Mouse (Mus musculus): ENCODE results near the gene Cyp2d26. TPM values are rescaled to one million over a fixed set of nuclear protein-coding genes. Genes with fewer than 3 reads are reported as not detected.

The Cyp2d26 gene
- total and polyA plus RNA-seq, 2 experiments from 2014 or later: not detected

GRCm38 (mm10) chr15:82765943-82766342, 28.2 kb downstream of the Cyp2d26 start:
- H3K9me3 ChIP-seq (ENCODE audit: low read length): no peaks in the 10 kb centered on the region
- H3K36me3 ChIP-seq (ENCODE audit: insufficient read depth, low read length): no peaks in the 10 kb centered on the region
- no peak overlapping the region for H3K4me2 ChIP-seq (ENCODE audit: low read depth, low read length)
- no peaks in the 10 kb centered on the region for H3K4me1 ChIP-seq (ENCODE audit: insufficient read depth, low read length)
- no peaks in the 10 kb centered on the region for H3K27me3 ChIP-seq (ENCODE audit: insufficient read depth, low read length)
- ATAC-seq (no peak), DNase-seq (ENCODE audit: low spot score) (no peak)
- H3K4me3 ChIP-seq (ENCODE audit: low read length): no peak overlapping the region
- TF ChIP-seq CTCF (IDR thresholded peaks at IDR 0.05; ENCODE audit: low read depth): no peak
- H3K27ac ChIP-seq: no peak overlapping the region
- no peak overlapping the region for H3K9ac ChIP-seq (replicated peaks; ENCODE audit: low read length)
- 87% methylated on average over 2 of the region's 2 CpGs for WGBS

DNA sequence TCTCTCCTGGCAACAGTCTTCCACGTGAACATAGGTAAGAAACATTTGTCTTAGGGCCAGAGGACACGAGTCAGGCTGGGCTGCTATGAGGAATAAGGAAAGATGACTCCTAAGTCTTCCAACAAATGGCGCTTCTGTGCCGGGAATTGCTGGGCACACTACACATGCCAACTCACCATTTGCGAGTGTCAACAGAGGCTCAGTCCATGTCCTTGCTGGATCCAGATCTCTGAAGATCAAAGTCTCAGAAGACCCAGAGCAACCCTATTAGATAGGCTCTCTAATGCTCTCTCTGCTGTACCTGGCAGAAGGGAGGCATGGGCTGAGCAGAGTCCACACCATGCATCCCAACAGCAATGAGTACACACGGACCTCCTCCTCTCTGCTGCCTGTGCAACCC, 29.2 kb downstream of the Cyp2d26 start:
- Histone ChIP-seq H3K36me3 (ENCODE audit: insufficient read depth, low read length) (no peaks in the 10 kb centered on the region), H3K9ac (replicated peaks; ENCODE audit: low read length) (no peak overlapping the region), H3K4me2 (ENCODE audit: low read depth, low read length) (no peak overlapping the region), H3K27me3 (ENCODE audit: insufficient read depth, low read length) (no peaks in the 10 kb centered on the region), H3K4me1 (ENCODE audit: insufficient read depth, low read length) (no peaks in the 10 kb centered on the region), H3K9me3 (ENCODE audit: low read length) (no peaks in the 10 kb centered on the region), H3K4me3 (ENCODE audit: low read length) (no peak overlapping the region), H3K27ac (no peak overlapping the region)
- ATAC-seq (no peak), DNase-seq (ENCODE audit: low spot score) (no peak)
- WGBS: 86% methylated on average over 6 of the region's 6 CpGs
- no peak for TF ChIP-seq CTCF (IDR thresholded peaks at IDR 0.05; ENCODE audit: low read depth)

DNA sequence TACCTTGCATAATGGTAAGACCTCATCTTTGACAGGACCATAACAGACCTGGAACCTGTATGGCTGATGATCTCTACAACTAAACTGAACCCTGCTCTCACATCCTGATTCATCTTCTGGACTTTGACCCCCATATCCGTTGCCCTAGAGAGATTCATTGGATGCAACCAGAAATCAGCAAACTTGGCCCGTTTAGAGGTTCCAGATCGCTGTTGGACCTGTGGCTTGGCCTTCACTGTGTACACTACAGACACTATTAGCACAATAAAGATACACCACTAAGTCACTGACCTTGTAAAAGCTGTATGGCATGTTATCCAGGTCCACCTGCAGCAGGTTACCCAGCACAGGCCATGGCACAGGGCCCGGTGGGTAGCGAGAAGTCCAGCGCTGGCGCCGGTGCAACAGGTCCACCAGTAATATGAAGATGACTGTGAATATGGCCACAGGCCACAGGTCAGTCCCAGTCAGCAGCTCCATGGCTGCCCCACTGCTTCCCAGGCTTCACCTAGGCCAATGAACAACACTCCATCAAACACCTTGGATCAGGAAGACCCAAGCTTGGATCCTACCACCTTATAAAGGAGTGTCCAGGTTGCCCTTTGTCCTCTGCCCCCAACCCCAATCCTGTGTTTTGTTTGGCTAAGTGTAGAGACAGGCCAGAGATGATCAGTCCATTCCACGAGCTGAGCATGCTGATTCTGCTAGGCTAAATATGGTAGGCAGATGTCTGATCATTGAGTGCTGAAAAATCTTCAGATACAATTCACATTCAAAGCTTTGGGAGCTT, 30.3 kb downstream of the Cyp2d26 start, which contains the start of gene Cyp2d40:
Gene Cyp2d40 (minus strand): TSS at position 553 of the 790 bp plus-strand sequence.
- Histone ChIP-seq H3K27me3 (ENCODE audit: insufficient read depth, low read length) (no peaks in the 10 kb centered on the region), H3K4me1 (ENCODE audit: insufficient read depth, low read length) (no peaks in the 10 kb centered on the region), H3K4me3 (ENCODE audit: low read length) (no peak within 1 kb of the TSS), H3K36me3 (ENCODE audit: insufficient read depth, low read length) (no peaks in the 10 kb centered on the region), H3K27ac (no peak within 1 kb of the TSS), H3K4me2 (ENCODE audit: low read depth, low read length) (no peak within 1 kb of the TSS), H3K9me3 (ENCODE audit: low read length) (no peaks in the 10 kb centered on the region), H3K9ac (replicated peaks; ENCODE audit: low read length) (no peak within 1 kb of the TSS)
- WGBS: 93% methylated on average over 9 of the region's 9 CpGs
- TF ChIP-seq CTCF (IDR thresholded peaks at IDR 0.05; ENCODE audit: low read depth): no peak
- ATAC-seq: no peak
- DNase-seq (ENCODE audit: low spot score): no peak

DNA sequence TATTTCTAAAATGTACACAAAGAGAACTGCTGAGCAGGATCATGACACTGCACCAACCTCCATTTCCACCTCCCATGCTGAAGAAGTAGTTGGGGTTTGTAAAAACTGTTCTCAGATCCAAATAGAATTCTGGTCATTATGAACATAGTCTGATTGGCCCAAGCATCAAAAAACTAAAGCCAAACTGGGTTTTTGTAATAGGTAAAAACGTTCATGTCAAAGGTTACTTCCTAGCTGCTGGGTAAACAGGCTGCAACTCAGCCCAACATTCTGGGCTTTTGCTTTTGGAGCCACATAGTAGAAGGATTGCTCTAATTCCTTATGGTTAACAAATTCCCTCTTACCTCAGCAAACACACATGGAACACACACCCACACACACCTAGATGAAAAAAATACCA, 46.0 kb downstream of the Cyp2d26 start:
- H3K27ac ChIP-seq: no peak overlapping the region
- 37% methylated on average over 1 of the region's 1 CpGs for WGBS
- no peak overlapping the region for H3K4me2 ChIP-seq (ENCODE audit: low read depth, low read length)
- no peak for DNase-seq (ENCODE audit: low spot score)
- no peak for TF ChIP-seq CTCF (IDR thresholded peaks at IDR 0.05; ENCODE audit: low read depth)
- no peak for ATAC-seq
- H3K4me1 ChIP-seq (ENCODE audit: insufficient read depth, low read length): no peaks in the 10 kb centered on the region
- H3K27me3 ChIP-seq (ENCODE audit: insufficient read depth, low read length): no peaks in the 10 kb centered on the region
- no peaks in the 10 kb centered on the region for H3K9me3 ChIP-seq (ENCODE audit: low read length)
- no peak overlapping the region for H3K9ac ChIP-seq (replicated peaks; ENCODE audit: low read length)
- no peaks in the 10 kb centered on the region for H3K36me3 ChIP-seq (ENCODE audit: insufficient read depth, low read length)
- no peak overlapping the region for H3K4me3 ChIP-seq (ENCODE audit: low read length)

- no peak for ATAC-seq
- no peak overlapping the region for H3K4me3 ChIP-seq (ENCODE audit: low read length)
- 62% methylated on average over 1 of the region's 1 CpGs for WGBS
These were observed 46.6 kb downstream of the Cyp2d26 start for GRCm38 (mm10) chr15:82747516-82747915.

More at GRCm38 (mm10) chr15:82747516-82747915, 46.6 kb downstream of the Cyp2d26 start:
- H3K4me2 ChIP-seq (ENCODE audit: low read depth, low read length): no peak overlapping the region
- no peak for TF ChIP-seq CTCF (IDR thresholded peaks at IDR 0.05; ENCODE audit: low read depth)
- no peaks in the 10 kb centered on the region for H3K4me1 ChIP-seq (ENCODE audit: insufficient read depth, low read length)
- no peak for DNase-seq (ENCODE audit: low spot score)
- no peaks in the 10 kb centered on the region for H3K27me3 ChIP-seq (ENCODE audit: insufficient read depth, low read length)
- no peak overlapping the region for H3K9ac ChIP-seq (replicated peaks; ENCODE audit: low read length)
- H3K9me3 ChIP-seq (ENCODE audit: low read length): no peaks in the 10 kb centered on the region
- no peaks in the 10 kb centered on the region for H3K36me3 ChIP-seq (ENCODE audit: insufficient read depth, low read length)
- H3K27ac ChIP-seq: no peak overlapping the region

Small RNAs within 50 kb of the gene (microRNA-seq; reads per million reads assigned to microRNA genes)
- gene Gm27618: 0 reads per million in 2 experiments

Other genes starting within 250 kb of the Cyp2d26 start
- not detected in 2 replicates for gene Cyp2d12, start 239.2 kb downstream of the Cyp2d26 start, total RNA-seq (2014; rRNA removed)
- not detected in 2 replicates for gene Cyp2d12, start 239.2 kb downstream of the Cyp2d26 start, polyA plus RNA-seq (2015; fragmentation: Nextera tagmentation; extraction: Ambion mirVana)
- gene Cyp2d34, start 173.3 kb downstream of the Cyp2d26 start, total RNA-seq (2014; rRNA removed): not detected in 2 replicates
- not detected in 2 replicates for gene Cyp2d34, start 173.3 kb downstream of the Cyp2d26 start, polyA plus RNA-seq (2015; fragmentation: Nextera tagmentation; extraction: Ambion mirVana)
- gene Cyp2d40, start 30.1 kb downstream of the Cyp2d26 start, total RNA-seq (2014; rRNA removed): not detected in 2 replicates
- not detected in 2 replicates for gene Cyp2d40, start 30.1 kb downstream of the Cyp2d26 start, polyA plus RNA-seq (2015; fragmentation: Nextera tagmentation; extraction: Ambion mirVana)
- 89.2 and 98.3 TPM in 2 replicates for gene Tcf20, start 193.6 kb upstream of the Cyp2d26 start, total RNA-seq (2014; rRNA removed)
- 8.6 and 8.8 TPM in 2 replicates for gene Tcf20, start 193.6 kb upstream of the Cyp2d26 start, polyA plus RNA-seq (2015; fragmentation: Nextera tagmentation; extraction: Ambion mirVana)
- 1.7 and 3.3 TPM in 2 replicates for gene Nfam1, start 239.0 kb upstream of the Cyp2d26 start, total RNA-seq (2014; rRNA removed)
- gene Nfam1, start 239.0 kb upstream of the Cyp2d26 start, polyA plus RNA-seq (2015; fragmentation: Nextera tagmentation; extraction: Ambion mirVana): 1.7 and 1.8 TPM in 2 replicates